Mouse (Mus musculus) neural tube, embryonic 13.5 days (tissue): ENCODE results near the gene Rara. TPM values are rescaled to one million over a fixed set of nuclear protein-coding genes. Genes with fewer than 3 reads are reported as not detected.

ENCODE experiments used
- ATAC-seq: fragments of 200-750 bp; cut with Nextera tagmentation; 2 replicates; pipeline ENCODE4 v1.8.0; 2017; ENCODE audit warnings: low read depth, mild to moderate bottlenecking, moderate TSS enrichment, moderate library complexity
- H3K27ac ChIP-seq: fragments of 300-500 bp; sonication (generic); replicated peaks from 2 replicates; pipeline ENCODE4 v1.5.1; 2015; ENCODE audit warnings: moderate library complexity, mild to moderate bottlenecking, inconsistent platforms
- H3K27me3 ChIP-seq: fragments of 300-500 bp; sonication (generic); 2 replicates; pipeline ENCODE4 v1.6.1; 2015; ENCODE audit warnings: mild to moderate bottlenecking, inconsistent platforms
- H3K36me3 ChIP-seq: fragments of 300-500 bp; sonication (generic); 2 replicates; pipeline ENCODE4 v1.6.1; 2015; ENCODE audit warnings: mild to moderate bottlenecking, inconsistent platforms
- H3K4me1 ChIP-seq: fragments of 300-500 bp; sonication (generic); replicated peaks from 2 replicates; pipeline ENCODE4 v1.6.1; 2015; ENCODE audit warnings: inconsistent platforms
- H3K4me2 ChIP-seq: fragments of 300-500 bp; sonication (generic); 2 replicates; pipeline ENCODE4 v1.6.1; 2015; ENCODE audit warnings: inconsistent platforms, mild to moderate bottlenecking, moderate library complexity
- H3K4me3 ChIP-seq: fragments of 300-500 bp; sonication (generic); 2 replicates; pipeline ENCODE4 v1.5.1; 2015; ENCODE audit warnings: mild to moderate bottlenecking, inconsistent platforms
- H3K9ac ChIP-seq: fragments of 300-500 bp; sonication (generic); 2 replicates; pipeline ENCODE4 v1.6.1; 2015; ENCODE audit warnings: moderate library complexity, mild to moderate bottlenecking, inconsistent platforms
- H3K9me3 ChIP-seq: fragments of 300-500 bp; sonication (generic); 2 replicates; pipeline ENCODE4 v1.6.1; 2016; ENCODE audit warnings: inconsistent platforms
- WGBS: fragments of 180-500 bp; shearing (Covaris S2); methylation state at CpG from one replicate; pipeline ENCODE4 v1.1.7; 2015; 5-methylcytosine and 5-hydroxymethylcytosine counted together
- polyA plus RNA-seq: library from polyadenylated mRNA; unstranded; fragments of >200 nt; fragmentation: Nextera tagmentation; extraction: Ambion mirVana; gene quantifications from 2 replicates; pipeline ENCODE4 v1.2.1, GENCODE M21; 2015

The Rara gene
- polyA plus RNA-seq, 1 experiment from 2014 or later = 24.0 TPM

- Histone ChIP-seq H3K4me1 (peaks cover 90% of the 10 kb centered on the region), H3K9me3 (no peaks in the 10 kb centered on the region), H3K4me2 (peak overlapping the region; percentile 87), H3K9ac (peak overlapping the region; percentile 76), H3K27ac (peak overlapping the region; percentile 93), H3K4me3 (peak overlapping the region; percentile 57), H3K36me3 (no peaks in the 10 kb centered on the region), H3K27me3 (no peaks in the 10 kb centered on the region)
- WGBS = 2% methylated on average over 15 of the region's 15 CpGs
- ATAC-seq = peak; percentile 19
Measured at GRCm38 (mm10) chr11:98941826-98942550, 14.4 kb downstream of the Rara start.

- WGBS = 45% methylated on average over 3 of the region's 3 CpGs
- Histone ChIP-seq H3K36me3 (no peaks in the 10 kb centered on the region), H3K4me1 (peaks cover 93% of the 10 kb centered on the region), H3K9me3 (no peaks in the 10 kb centered on the region), H3K9ac (peak overlapping the region; percentile 76), H3K4me2 (peak overlapping the region; percentile 87), H3K27ac (peak overlapping the region; percentile 93), H3K27me3 (no peaks in the 10 kb centered on the region), H3K4me3 (peak overlapping the region; percentile 57)
- no peak for ATAC-seq
Measured at GRCm38 (mm10) chr11:98942555-98942922, 14.9 kb downstream of the Rara start.

- WGBS = 68% methylated on average over 8 of the region's 8 CpGs
- peak overlapping the region; percentile 76 for H3K9ac ChIP-seq
- ATAC-seq = peak; percentile 16; the same call in 1 of the 2 replicates
- peaks cover 91% of the 10 kb centered on the region for H3K4me1 ChIP-seq
- no peak overlapping the region for H3K4me3 ChIP-seq
- peak overlapping the region; percentile 87 for H3K4me2 ChIP-seq
- no peaks in the 10 kb centered on the region for H3K27me3 ChIP-seq
- no peaks in the 10 kb centered on the region for H3K9me3 ChIP-seq
- H3K36me3 ChIP-seq = no peaks in the 10 kb centered on the region
- H3K27ac ChIP-seq = peak overlapping the region; percentile 93
Measured at GRCm38 (mm10) chr11:98942923-98943641, 15.5 kb downstream of the Rara start.

- Histone ChIP-seq H3K9ac (peak overlapping the region; percentile 76), H3K4me2 (peak overlapping the region; percentile 87), H3K4me3 (no peak overlapping the region), H3K27ac (peak overlapping the region; percentile 93), H3K4me1 (peaks cover 83% of the 10 kb centered on the region), H3K36me3 (no peaks in the 10 kb centered on the region), H3K27me3 (no peaks in the 10 kb centered on the region), H3K9me3 (no peaks in the 10 kb centered on the region)
- WGBS = 32% methylated on average over 14 of the region's 14 CpGs
- ATAC-seq = no peak
Measured at GRCm38 (mm10) chr11:98943741-98944461, 16.3 kb downstream of the Rara start.

- Histone ChIP-seq H3K4me2 (no peak overlapping the region), H3K9ac (peak overlapping the region; percentile 38), H3K27me3 (no peaks in the 10 kb centered on the region), H3K36me3 (0 out of 2 replicates have a peak, but pooled peaks cover under 1% of the 10 kb centered on the region), H3K9me3 (no peaks in the 10 kb centered on the region), H3K27ac (peak overlapping the region; percentile 93; the same call in 1 of the 2 replicates), H3K4me1 (peaks cover 82% of the 10 kb centered on the region), H3K4me3 (no peak overlapping the region)
- no peak for ATAC-seq
- WGBS = 44% methylated on average over 11 of the region's 11 CpGs
Measured at GRCm38 (mm10) chr11:98944897-98945604, 17.4 kb downstream of the Rara start.

GRCm38 (mm10) chr11:98945605-98945977 lies 18.0 kb downstream of the Rara start:
- Histone ChIP-seq H3K4me2 (no peak overlapping the region), H3K4me1 (peaks cover 82% of the 10 kb centered on the region), H3K9me3 (no peaks in the 10 kb centered on the region), H3K36me3 (peaks cover 6% of the 10 kb centered on the region; the same call in 1 of the 2 replicates), H3K9ac (no peak overlapping the region), H3K4me3 (no peak overlapping the region), H3K27ac (no peak overlapping the region), H3K27me3 (no peaks in the 10 kb centered on the region)
- no peak for ATAC-seq
- 70% methylated on average over 3 of the region's 3 CpGs for WGBS

- Histone ChIP-seq H3K27me3 (no peaks in the 10 kb centered on the region), H3K9ac (no peak overlapping the region), H3K4me3 (no peak overlapping the region), H3K4me1 (peaks cover 76% of the 10 kb centered on the region), H3K27ac (no peak overlapping the region; the same call in 1 of the 2 replicates), H3K9me3 (no peaks in the 10 kb centered on the region), H3K4me2 (no peak overlapping the region), H3K36me3 (peaks cover 7% of the 10 kb centered on the region; the same call in 1 of the 2 replicates)
- no peak for ATAC-seq
- WGBS = 79% methylated on average over 18 of the region's 18 CpGs
Measured at GRCm38 (mm10) chr11:98947969-98948569, 20.5 kb downstream of the Rara start.

GRCm38 (mm10) chr11:98949242-98949957 lies 21.8 kb downstream of the Rara start:
- WGBS = 76% methylated on average over 11 of the region's 12 CpGs
- ATAC-seq = no peak

GRCm38 (mm10) chr11:98949958-98950460 lies 22.4 kb downstream of the Rara start:
- H3K9me3 ChIP-seq = no peaks in the 10 kb centered on the region
- H3K4me2 ChIP-seq = no peak overlapping the region
- no peak for ATAC-seq
- 90% methylated on average over 7 of the region's 7 CpGs for WGBS
- H3K27me3 ChIP-seq = no peaks in the 10 kb centered on the region
- H3K9ac ChIP-seq = no peak overlapping the region
- H3K4me3 ChIP-seq = no peak overlapping the region
- H3K27ac ChIP-seq = no peak overlapping the region
- peaks cover 75% of the 10 kb centered on the region for H3K4me1 ChIP-seq
- peaks cover 7% of the 10 kb centered on the region; the same call in 1 of the 2 replicates for H3K36me3 ChIP-seq

More at GRCm38 (mm10) chr11:98949242-98949957, 21.8 kb downstream of the Rara start:
- H3K27me3 ChIP-seq = no peaks in the 10 kb centered on the region
- peaks cover 75% of the 10 kb centered on the region for H3K4me1 ChIP-seq
- H3K27ac ChIP-seq = no peak overlapping the region
- peaks cover 7% of the 10 kb centered on the region; the same call in 1 of the 2 replicates for H3K36me3 ChIP-seq
- no peak overlapping the region for H3K4me3 ChIP-seq
- H3K9ac ChIP-seq = no peak overlapping the region
- no peaks in the 10 kb centered on the region for H3K9me3 ChIP-seq
- no peak overlapping the region for H3K4me2 ChIP-seq

- no peaks in the 10 kb centered on the region for H3K9me3 ChIP-seq
- ATAC-seq = no peak
- WGBS = 93% methylated on average over 9 of the region's 9 CpGs
- peaks cover 75% of the 10 kb centered on the region for H3K4me1 ChIP-seq
- no peak overlapping the region for H3K9ac ChIP-seq
- H3K27ac ChIP-seq = peak overlapping the region; percentile 75; the same call in 1 of the 2 replicates
- H3K4me3 ChIP-seq = no peak overlapping the region
- no peaks in the 10 kb centered on the region for H3K27me3 ChIP-seq
- no peak overlapping the region for H3K4me2 ChIP-seq
- peaks cover 7% of the 10 kb centered on the region; the same call in 1 of the 2 replicates for H3K36me3 ChIP-seq
Measured at GRCm38 (mm10) chr11:98950484-98950883, 22.9 kb downstream of the Rara start.
